Mouse (Mus musculus): ENCODE results near the gene Zfp146. TPM values are rescaled to one million over a fixed set of nuclear protein-coding genes. Genes with fewer than 3 reads are reported as not detected.
"Not testable (repeated sequence)": the region's sequence is repeated elsewhere in the genome, so short reads cannot be mapped to it uniquely, and the experiment has no call there.

Gene Zfp146
- total and polyA plus RNA-seq, 3 experiments, result 2.5 to 52.1 (median 45.7) TPM

DNA sequence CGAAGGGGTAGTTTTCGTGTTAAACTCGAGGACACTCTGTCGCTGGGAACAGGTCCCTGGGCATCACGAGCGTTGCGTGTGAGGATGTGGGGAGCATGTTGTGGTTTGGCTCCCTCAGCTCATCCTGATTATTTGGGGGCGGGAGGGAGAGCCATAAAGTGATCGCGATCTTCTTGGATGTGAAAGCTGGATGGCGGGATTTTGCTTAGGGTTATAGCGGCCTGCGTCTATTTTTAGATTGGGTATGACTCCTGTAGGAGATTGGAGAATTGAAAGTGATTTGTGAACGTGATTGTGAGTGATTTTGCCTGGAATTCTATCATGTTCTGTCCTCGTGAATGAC is 47.4 kb downstream of the Zfp146 start:
- no peak for DNase-seq

DNA sequence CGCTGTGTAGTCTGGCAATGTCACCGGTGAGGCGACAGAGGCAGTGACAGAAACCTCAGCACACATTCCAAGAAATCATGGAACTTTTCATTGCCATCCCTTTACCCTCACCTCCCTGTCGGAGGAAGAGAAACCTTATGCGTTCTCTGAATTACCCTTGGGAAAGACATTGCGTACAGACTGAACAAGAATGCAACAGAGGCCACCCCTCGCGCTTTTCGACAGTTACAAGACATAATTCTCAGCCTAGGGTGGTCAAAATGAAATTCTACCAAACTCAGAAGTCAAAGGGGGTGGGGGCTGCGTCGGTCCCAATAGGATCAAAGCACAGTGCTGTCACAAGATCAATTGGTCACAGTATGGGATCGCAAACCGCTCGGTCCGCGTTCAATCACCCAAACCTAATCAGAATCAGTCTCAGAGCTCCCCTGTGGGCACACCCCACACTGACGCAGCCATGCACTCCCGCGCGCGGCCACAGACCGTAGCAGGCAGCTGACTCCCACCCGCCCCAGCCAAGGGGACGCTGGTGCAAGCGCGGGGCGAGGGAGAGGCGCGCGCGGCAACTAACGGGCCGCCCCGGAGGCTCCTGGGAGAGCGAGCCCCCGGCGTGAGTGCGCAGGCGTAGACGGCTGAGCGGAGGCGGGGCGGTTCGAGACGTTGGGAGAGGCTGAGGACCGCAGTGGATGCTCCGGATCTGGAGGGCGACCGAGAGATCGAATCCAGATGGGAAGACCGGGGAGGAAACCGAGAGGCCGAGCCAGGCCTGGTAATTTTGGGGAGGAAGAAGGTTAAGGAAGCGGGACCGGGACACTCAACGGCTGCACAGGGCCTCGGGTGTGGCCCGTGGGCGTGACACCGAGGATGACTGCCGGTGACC is 48.0 kb downstream of the Zfp146 start, which contains the start of gene Zfp382:
Gene Zfp382, plus strand, starts transcription at position 635 of the 880 bp plus-strand sequence.
- DNase-seq, result peak; percentile 95

DNA sequence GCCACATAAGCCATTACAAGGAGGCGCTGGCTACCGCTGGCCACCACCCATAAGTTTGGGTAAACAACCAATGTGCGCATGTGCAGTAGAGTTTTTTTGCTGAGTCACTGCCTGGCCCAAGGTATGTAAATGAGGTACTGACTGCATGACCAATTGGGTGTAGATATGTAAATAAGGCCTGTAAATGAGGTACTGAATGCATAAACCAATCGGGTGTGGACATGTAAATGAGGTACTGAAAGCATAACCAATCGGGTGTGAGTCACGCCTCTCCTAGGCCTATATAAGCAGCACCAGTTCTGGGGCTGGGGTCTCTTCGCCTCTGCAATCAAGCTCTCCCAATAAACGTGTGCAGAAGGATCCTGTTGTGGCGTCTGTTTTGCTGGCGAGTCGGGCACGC is 51.6 kb downstream of the Zfp146 start:
- not testable (repeated sequence) for DNase-seq

DNA sequence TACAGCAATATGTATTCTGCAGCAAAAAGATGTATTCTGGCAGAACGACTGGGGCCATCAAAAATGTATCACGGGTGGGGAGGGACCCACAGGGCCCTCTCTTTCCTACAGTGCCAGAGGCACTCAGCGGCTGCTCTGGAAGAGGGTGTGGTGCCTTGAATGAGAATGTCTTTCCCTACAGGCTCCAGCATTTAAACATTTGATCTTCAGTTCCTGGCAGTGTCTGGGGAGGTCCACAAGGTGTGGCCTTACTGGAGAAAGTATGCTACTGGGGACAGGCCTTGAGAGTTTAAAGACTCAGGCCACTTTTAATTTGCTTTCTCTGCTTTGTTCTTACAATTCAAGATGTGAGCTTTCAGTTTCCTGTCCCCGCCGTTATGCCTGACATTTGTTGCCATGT is 53.5 kb downstream of the Zfp146 start:
- no peak for DNase-seq

Other genes with a start within 250 kb of the Zfp146 start
- 10 to 100 TPM in 1 of 2 experiments, 1 to 10 TPM in 1; 9.6 to 10.3 TPM for gene Zfp74, start 215.7 kb downstream of the Zfp146 start, total RNA-seq (2021)
- gene Zfp74, start 215.7 kb downstream of the Zfp146 start, polyA plus RNA-seq (2012; rRNA removed), result 21.1 and 24.4 TPM in 2 replicates
- gene Zfp568, start 185.8 kb downstream of the Zfp146 start, total RNA-seq (2021), result 1 to 10 TPM; 5.2 to 7.1 TPM
- gene Zfp568, start 185.8 kb downstream of the Zfp146 start, polyA plus RNA-seq (2012; rRNA removed), result 1.1 and 1.6 TPM in 2 replicates
- gene Zfp14, start 118.4 kb downstream of the Zfp146 start, total RNA-seq (2021), result 1 to 10 TPM; 2.1 to 2.8 TPM
- gene Zfp14, start 118.4 kb downstream of the Zfp146 start, polyA plus RNA-seq (2012; rRNA removed), result 0.81 and 1.7 TPM in 2 replicates
- gene Zfp82, start 96.8 kb downstream of the Zfp146 start, total RNA-seq (2021), result 1 to 10 TPM; 1.6 to 2.5 TPM
- 0.06 and 0.11 TPM in 2 replicates for gene Zfp82, start 96.8 kb downstream of the Zfp146 start, polyA plus RNA-seq (2012; rRNA removed)
- under 1 TPM in 1 of 2 experiments, not detected in 1; 0.73 TPM for gene Gm26920, start 79.3 kb downstream of the Zfp146 start, total RNA-seq (2021)
- gene Gm26920, start 79.3 kb downstream of the Zfp146 start, polyA plus RNA-seq (2012; rRNA removed), result not detected in 2 replicates
- gene Zfp566, start 79.2 kb downstream of the Zfp146 start, total RNA-seq (2021), result 1 to 10 TPM; 2.2 to 2.6 TPM
- gene Zfp566, start 79.2 kb downstream of the Zfp146 start, polyA plus RNA-seq (2012; rRNA removed), result 1.5 and 1.6 TPM in 2 replicates
- gene Zfp260, start 75.0 kb downstream of the Zfp146 start, total RNA-seq (2021), result 10 to 100 TPM; 35.4 to 39.5 TPM
- 6.2 and 9.7 TPM in 2 replicates for gene Zfp260, start 75.0 kb downstream of the Zfp146 start, polyA plus RNA-seq (2012; rRNA removed)
- gene Zfp382, start 47.8 kb downstream of the Zfp146 start, total RNA-seq (2021), result 1 to 10 TPM; 2.5 to 4.2 TPM
- 0.07 and 0.44 TPM in 2 replicates for gene Zfp382, start 47.8 kb downstream of the Zfp146 start, polyA plus RNA-seq (2012; rRNA removed)
- gene Cox7a1, start 14.4 kb upstream of the Zfp146 start, total RNA-seq (2021), result 100 to 1,000 TPM; 353 to 482 TPM
- 27.2 and 28.9 TPM in 2 replicates for gene Cox7a1, start 14.4 kb upstream of the Zfp146 start, polyA plus RNA-seq (2012; rRNA removed)
- gene Capns1, start 29.1 kb upstream of the Zfp146 start, total RNA-seq (2021), result 100 to 1,000 TPM; 629 to 666 TPM
- 1,680 and 2,038 TPM in 2 replicates for gene Capns1, start 29.1 kb upstream of the Zfp146 start, polyA plus RNA-seq (2012; rRNA removed)
- gene Polr2i, start 62.2 kb upstream of the Zfp146 start, total RNA-seq (2021), result 10 to 100 TPM; 74.2 to 84.9 TPM
- 77.0 and 78.9 TPM in 2 replicates for gene Polr2i, start 62.2 kb upstream of the Zfp146 start, polyA plus RNA-seq (2012; rRNA removed)
- 100 to 1,000 TPM in 1 of 2 experiments, 10 to 100 TPM in 1; 74.9 to 116 TPM for gene Tbcb, start 62.5 kb upstream of the Zfp146 start, total RNA-seq (2021)
- 40.3 and 41.9 TPM in 2 replicates for gene Tbcb, start 62.5 kb upstream of the Zfp146 start, polyA plus RNA-seq (2012; rRNA removed)
- not detected for gene Ovol3, start 66.0 kb upstream of the Zfp146 start, total RNA-seq (2021)
- gene Ovol3, start 66.0 kb upstream of the Zfp146 start, polyA plus RNA-seq (2012; rRNA removed), result not detected in 2 replicates
- gene Thap8, start 110.3 kb upstream of the Zfp146 start, total RNA-seq (2021), result not detected
- 0.51 and 0.62 TPM in 2 replicates for gene Thap8, start 110.3 kb upstream of the Zfp146 start, polyA plus RNA-seq (2012; rRNA removed)
- 1 to 10 TPM; 4.8 to 6.1 TPM for gene Wdr62, start 110.7 kb upstream of the Zfp146 start, total RNA-seq (2021)
- 16.3 and 17.6 TPM in 2 replicates for gene Wdr62, start 110.7 kb upstream of the Zfp146 start, polyA plus RNA-seq (2012; rRNA removed)
- 10 to 100 TPM; 27.9 to 28.7 TPM for gene Clip3, start 122.0 kb upstream of the Zfp146 start, total RNA-seq (2021)
- 10.2 and 17.3 TPM in 2 replicates for gene Clip3, start 122.0 kb upstream of the Zfp146 start, polyA plus RNA-seq (2012; rRNA removed)
- gene Alkbh6, start 139.0 kb upstream of the Zfp146 start, total RNA-seq (2021), result 10 to 100 TPM; 57.8 to 73.6 TPM
- gene Alkbh6, start 139.0 kb upstream of the Zfp146 start, polyA plus RNA-seq (2012; rRNA removed), result 276 and 312 TPM in 2 replicates
- 10 to 100 TPM; 18.8 to 34.5 TPM for gene Syne4, start 145.1 kb upstream of the Zfp146 start, total RNA-seq (2021)
- gene Syne4, start 145.1 kb upstream of the Zfp146 start, polyA plus RNA-seq (2012; rRNA removed), result 51.8 and 59.1 TPM in 2 replicates
- gene E130208F15Rik, start 152.0 kb upstream of the Zfp146 start, total RNA-seq (2021), result 1 to 10 TPM; 1.2 to 1.6 TPM
- gene E130208F15Rik, start 152.0 kb upstream of the Zfp146 start, polyA plus RNA-seq (2012; rRNA removed), result 2.0 and 2.7 TPM in 2 replicates
- gene Sdhaf1, start 154.1 kb upstream of the Zfp146 start, total RNA-seq (2021), result 10 to 100 TPM in 1 of 2 experiments, 1 to 10 TPM in 1; 9.1 to 18.7 TPM
- 52.4 and 74.3 TPM in 2 replicates for gene Sdhaf1, start 154.1 kb upstream of the Zfp146 start, polyA plus RNA-seq (2012; rRNA removed)
- gene Lrfn3, start 193.0 kb upstream of the Zfp146 start, total RNA-seq (2021), result 10 to 100 TPM in 1 of 2 experiments, 1 to 10 TPM in 1; 8.2 to 11.9 TPM
- 32.9 and 37.6 TPM in 2 replicates for gene Lrfn3, start 193.0 kb upstream of the Zfp146 start, polyA plus RNA-seq (2012; rRNA removed)
- gene Tyrobp, start 244.0 kb upstream of the Zfp146 start, total RNA-seq (2021), result 10 to 100 TPM; 34.7 to 41.9 TPM
- 73.3 and 87.9 TPM in 2 replicates for gene Tyrobp, start 244.0 kb upstream of the Zfp146 start, polyA plus RNA-seq (2012; rRNA removed)

Measured in adrenal gland, adult 2 months (tissue).